Mouse (Mus musculus): Measurements from ENCODE around the gene Mepce. TPM values are rescaled to one million over a fixed set of nuclear protein-coding genes. Genes with fewer than 3 reads are reported as not detected.

Gene Mepce
- total RNA-seq, 2 experiments from 2014 or later, result 32.9 to 35.2 TPM

DNA sequence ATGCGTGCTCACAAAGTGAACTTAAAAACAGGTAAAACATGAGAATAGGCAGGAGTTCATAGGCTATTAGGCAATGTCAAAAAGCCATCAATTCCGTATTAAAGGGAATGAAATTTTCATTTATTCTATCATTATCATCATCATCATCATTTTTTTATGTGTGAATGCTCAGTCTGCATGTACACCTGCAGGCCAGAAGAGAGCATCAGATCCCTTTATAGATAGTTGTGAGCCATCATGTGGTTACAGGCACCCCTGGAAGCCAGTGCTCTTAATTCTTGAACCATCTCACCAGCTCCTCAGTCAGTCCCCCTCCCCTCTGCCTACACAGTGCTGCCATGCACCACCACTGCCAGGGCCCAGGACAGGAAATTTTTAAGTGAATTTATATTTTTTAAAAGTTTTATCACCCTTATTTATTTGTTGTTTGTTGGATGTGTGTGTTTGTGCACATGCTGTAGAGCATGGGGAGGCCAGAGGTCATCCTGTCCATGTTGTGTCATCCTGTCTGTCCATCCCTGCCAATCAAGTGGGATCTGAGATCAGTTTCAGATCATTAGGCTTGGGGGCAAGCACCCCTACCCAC lies 1.6 kb upstream of the Mepce start:
- intact Hi-C loops (cut with DNase I), result no loop called here
- DNase-seq, result no peak

DNA sequence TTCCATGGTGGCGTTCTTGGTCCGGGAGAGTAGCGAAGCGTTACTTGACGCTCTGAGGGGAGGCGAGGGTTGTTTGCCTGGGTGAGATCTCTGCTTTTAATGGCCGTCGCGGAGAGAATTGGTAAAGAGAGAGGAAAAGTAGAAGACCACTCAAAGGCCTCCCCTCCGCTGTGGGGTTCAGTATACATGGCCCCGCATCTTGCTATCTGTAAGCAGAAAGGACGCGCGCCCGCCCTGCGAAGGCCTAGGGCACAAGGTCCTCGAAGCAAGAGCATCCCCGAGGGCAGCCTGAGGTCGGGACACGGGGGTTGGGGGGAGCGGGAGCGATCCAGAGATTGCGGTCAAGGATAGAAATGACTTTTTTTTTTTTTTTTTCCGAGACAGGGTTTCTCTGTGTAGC lies 716 bp upstream of the Mepce start:
- peak; percentile 22 for DNase-seq
- intact Hi-C loops (cut with DNase I), result no loop called here

DNA sequence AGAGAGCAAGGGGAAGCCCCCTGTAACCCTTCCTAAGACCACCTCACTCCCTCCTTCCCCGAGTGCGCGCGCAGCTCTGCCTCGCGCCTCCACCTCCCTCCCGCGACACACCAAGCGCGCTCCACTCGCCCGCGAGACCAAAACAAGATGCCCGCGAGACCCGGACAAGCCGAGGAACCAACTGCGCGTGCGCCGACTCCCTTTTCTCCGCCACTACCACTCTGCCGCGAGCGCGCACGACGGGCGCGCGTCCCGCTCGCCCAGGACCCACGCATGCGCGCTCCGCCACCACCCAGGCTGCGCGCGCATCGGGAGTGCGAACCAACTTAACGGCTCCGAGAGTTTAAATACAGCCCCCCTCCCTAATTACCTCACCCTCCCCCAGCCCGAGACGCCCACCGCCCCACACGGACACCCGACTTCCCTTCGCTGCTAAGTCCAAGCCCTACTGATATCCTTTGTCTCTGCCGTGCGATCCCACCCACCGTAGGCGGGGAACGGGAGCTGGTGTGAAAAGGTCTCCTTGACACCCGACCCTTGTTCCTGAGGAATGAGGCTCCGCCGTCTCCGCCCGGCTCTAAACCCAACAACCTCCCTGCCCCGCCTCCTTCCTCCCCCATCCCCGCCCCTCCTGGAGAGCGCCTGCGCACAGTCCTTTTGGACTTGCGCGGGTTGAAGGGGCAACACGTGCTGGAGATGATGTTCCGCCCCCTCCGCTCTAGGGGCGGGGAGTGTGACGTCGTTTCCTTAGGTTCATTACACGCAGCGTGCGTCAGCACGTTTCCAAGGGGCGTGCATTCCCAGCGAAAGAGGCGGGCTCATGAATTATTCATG lies 1.1 kb downstream of the Mepce start:
- peak; percentile 100 for DNase-seq
- intact Hi-C loops (cut with DNase I), result no loop called here

DNA sequence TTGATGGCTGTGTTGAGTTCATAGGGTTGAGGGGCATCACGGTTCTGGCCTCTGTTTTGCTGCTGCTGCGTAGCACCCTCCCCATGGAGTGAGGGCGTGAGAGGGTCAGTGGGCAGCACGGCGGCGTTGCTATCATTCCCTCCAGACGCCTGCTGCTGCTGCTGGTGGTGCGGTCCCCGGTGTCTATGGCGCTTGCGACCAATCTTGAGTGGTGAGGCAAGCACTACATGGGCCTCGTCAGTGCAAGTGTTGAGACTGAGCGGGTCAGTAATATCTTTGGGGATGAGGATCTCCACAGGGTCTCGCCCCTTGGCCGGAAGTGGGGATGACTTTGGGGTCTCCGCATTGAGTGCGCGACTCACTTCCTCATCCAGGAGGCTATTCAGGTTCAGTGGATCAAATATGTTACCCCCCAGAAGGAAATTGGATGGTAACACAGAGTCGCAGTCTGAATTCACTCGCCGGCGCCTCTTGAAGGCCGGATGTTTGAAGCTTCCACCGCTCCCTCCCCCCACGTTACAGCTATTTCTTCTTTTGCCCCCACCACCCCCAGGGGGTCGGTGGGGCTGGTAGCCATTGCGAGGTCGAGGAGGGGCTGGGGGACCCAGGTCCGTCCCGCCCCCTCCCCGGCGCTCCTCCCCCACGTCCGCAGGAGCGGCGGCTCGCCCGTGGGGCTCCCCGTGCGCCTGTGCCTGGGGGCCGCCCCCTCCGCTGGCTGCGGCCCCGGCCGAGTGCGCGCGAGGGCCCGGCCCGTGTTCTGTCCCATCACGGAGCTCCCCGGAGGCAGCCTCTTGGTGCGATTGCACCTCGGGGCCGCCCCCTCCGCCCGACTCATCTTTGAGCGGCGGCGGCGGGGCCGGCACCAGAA lies 2.1 kb downstream of the Mepce start:
- intact Hi-C loops (cut with DNase I), result no loop called here
- DNase-seq, result no peak

DNA sequence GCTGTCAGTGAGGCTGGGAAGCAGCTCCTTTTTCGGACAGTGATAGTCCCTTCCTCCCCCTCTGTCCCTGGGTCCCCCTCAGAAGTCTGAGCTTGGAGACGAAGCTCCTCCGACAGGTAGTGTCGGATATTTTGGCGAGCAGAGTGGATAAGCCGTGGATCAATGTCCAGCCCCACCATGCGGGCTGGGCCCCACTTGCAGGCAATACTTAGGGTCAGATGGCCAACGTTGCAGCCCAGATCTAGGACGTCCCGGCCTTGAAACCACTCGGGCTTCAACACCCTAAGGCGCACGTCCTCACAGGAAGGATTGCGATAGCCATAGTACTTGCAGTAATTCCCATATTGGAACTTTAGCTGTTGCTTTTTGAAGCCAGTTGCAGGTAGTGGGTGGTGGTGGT lies 2.9 kb downstream of the Mepce start:
- intact Hi-C loops (cut with DNase I), result no loop called here
- DNase-seq, result no peak

DNA sequence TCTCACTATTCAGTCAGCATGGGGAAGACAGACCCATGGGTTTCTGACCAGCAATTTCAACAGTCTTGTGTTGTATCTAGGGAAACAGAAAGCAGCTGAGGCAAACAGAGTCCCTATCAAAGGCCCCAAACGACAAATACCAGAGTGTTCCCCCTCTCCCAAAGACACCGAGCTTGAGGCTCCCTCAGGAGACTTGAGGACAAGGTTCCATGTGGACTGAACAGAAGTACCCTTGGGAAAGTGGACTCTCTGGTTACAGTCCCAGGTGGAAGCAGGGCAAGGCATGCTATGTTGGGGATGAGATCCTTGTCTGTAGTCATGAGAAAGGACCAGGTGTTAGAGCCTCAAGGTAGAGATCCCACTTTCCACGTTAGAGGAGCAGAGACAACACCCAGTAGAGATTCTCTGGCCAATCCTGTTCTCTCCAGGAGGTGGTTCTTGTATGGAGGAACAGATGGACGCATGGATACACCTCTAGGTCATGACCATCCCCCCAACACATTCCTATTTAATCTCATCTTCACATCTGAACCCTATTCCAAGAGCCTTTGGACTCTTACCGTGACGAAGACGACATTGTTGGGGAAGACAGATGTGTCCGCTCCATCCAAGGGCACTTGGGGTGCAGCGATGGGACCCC lies 3.4 kb downstream of the Mepce start:
- intact Hi-C loops (cut with DNase I), result no loop called here

DNA sequence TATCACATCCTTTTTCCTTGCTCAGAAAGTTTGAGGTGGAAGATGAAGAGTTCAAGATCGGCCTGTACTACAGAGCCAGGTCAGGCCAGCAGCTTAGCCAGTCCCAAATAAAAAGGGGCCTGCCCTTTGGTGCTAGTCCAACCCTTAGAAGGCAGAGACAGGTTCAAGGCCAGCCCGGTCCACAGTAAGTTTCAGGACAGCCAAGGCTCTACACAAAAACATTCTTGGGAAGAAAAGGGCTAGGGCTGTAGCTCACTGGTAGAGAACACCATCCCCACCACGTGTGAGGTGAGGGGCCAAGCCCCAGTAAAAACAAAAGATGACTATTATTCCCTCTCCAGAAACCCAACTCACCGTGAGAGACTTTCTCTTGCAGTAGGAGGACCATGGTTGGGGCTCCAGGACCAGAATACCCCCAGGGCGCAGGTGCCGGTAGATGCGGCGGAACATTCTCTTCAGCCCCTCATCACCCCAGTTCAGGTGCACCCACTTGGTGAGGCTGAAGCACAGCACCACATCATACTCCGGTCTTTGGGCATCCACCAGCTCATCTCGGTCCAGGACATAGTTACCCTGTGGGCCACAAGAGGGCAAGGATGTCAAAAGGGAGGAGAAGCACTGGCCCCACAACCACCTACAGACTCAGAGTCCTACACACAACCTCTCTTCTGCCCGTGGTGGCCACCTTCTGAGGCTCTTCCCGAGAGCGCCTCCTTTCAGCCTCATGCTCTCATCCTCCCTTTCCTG lies 4.5 kb downstream of the Mepce start:
- no peak for DNase-seq
- intact Hi-C loops (cut with DNase I), result no loop called here

More for the DNA sequence above, 3.4 kb downstream of the Mepce start:
- no peak for DNase-seq

DNA sequence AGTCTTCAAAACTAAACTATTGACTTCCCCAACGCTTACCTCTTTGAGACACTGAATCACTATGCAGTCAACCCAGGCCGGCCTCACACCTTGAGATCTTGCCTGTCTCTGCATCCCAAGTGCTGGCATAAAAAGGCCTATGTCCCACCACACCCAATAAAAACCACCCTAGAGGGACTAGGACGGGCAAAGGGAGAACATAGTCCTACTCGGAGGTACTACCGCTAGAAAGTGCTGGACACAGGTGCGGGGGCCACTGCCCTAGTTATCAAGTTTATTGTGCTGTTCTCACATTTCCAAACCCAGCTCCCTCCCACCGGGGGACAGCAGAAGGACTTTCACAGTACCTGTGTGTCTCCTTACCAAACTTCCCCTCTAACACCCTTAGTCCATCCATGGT lies 5.8 kb downstream of the Mepce start:
- intact Hi-C loops (cut with DNase I), result no loop called here
- DNase-seq, result no peak

DNA sequence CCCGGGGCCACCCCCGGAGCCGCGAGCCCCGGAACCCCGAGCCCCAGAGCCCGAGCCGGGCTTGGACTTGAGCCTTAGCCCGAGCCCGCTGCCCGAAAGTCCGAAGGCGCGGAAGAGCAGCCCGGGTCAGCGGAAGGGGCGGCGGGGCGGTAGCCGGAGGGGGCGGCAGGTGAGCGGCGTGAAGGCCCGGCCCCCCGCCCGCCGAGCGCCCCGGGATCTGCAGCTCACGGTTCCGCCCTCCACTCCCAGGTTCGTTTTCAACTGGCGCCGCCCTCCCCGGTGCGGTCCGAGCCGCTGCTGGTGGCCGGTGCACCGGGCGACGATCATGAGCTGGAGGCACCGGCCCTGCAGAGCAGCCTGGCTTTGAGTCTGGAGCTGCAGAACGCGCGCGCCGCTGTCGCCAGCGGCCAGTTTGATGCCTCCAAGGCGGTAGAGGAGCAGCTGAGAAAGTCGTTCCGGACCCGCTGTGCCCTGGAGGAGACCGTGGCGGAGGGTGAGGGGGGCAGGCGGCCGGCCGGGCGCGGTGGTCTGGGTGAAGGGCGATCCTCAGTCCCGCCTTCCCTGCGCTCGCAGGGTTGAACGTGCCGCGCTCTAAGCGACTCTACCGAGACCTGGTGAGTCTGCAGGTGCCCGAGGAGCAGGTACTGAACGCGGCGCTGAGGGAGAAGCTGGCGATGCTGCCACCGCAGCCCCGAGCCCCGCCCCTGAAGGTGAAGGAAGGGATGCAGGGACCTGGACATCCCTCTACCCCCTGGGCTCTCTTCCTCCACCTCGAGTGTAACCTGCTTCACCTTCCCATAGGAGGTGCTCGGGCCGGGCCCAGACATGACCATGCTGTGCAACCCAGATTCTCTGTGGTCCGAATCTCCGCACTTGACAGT lies 8.2 kb downstream of the Mepce start:
- intact Hi-C loops (cut with DNase I), result no loop called here
- DNase-seq, result peak; percentile 27

DNA sequence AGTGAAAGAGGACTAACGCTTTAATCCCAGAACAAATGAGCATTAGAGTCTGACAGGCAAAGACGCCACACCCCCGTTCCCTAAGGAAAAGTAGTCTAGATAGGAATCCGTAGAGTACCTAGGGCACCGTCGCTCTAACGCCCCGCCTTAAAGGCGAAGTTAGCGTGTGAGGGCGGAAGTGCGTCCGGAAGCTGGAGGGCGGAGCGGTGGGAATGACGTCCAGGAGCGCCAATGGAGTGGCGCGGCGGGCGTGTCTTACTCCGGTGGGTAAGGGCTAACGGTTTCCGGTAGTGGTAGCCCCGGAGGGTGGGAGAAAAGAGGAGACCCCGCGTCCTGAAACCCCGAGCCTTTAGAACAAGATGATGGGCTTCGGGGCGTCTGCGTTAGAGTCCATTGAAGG lies 8.8 kb downstream of the Mepce start, which contains the start of gene Ppp1r35:
Ppp1r35 (plus strand) TSS at position 215 of the 400 bp plus-strand sequence.
- intact Hi-C loops (cut with DNase I), result no loop called here
- DNase-seq, result peak; percentile 97

DNA sequence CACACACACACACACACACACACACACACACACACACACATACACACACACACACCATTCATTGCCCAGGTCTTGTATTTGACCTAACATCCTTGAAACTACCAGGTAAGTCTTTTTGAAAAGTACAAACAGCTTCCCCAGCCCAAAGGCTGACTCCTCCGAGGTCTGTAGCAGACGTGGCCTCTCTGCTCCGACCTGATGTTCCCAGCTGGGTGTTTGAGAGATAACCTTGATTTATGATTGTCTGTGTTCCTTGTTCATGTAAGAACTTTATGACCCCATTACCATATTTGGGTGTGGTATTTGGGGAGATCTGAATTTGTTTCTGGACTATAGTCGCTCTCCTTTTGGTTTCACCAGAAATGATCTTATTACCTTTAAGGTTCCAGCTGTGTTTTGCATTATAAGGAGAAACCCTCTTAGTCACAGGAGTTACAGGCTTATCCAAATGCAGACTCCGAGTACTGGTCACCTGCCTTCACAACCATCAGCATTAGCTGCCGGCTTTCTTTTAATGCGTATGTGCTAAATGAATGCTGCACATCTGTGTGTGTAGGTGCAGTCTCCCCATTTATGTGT lies 10.1 kb downstream of the Mepce start:
- no peak for DNase-seq

DNA sequence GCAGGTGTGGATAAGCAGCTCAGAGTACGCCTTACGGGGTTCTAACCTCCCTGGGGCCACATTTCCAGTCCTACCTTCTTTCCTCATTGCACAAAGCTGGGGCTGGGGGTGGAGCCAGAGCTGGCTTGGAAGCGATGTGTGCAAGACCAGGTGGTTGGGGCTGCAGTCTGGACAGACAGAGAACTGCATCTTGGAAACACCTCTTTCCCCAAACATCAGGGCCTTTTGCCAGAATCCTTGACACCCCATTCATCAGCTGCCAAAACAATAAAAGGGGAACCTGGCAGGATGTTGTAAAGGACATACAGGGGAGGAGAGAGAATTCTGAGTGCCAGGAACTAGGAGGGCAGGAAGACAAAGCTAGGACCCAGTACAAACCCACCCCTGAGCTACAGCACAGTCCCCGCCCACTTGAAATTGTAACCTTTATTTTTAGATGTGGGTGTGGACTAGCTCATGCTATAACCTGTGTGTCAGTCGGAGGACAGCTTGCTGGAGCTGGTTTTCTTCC lies 11.0 kb downstream of the Mepce start:
- intact Hi-C loops (cut with DNase I), result no loop called here
- DNase-seq, result no peak

More for the DNA sequence above, 10.1 kb downstream of the Mepce start:
- intact Hi-C loops (cut with DNase I), result no loop called here

DNA sequence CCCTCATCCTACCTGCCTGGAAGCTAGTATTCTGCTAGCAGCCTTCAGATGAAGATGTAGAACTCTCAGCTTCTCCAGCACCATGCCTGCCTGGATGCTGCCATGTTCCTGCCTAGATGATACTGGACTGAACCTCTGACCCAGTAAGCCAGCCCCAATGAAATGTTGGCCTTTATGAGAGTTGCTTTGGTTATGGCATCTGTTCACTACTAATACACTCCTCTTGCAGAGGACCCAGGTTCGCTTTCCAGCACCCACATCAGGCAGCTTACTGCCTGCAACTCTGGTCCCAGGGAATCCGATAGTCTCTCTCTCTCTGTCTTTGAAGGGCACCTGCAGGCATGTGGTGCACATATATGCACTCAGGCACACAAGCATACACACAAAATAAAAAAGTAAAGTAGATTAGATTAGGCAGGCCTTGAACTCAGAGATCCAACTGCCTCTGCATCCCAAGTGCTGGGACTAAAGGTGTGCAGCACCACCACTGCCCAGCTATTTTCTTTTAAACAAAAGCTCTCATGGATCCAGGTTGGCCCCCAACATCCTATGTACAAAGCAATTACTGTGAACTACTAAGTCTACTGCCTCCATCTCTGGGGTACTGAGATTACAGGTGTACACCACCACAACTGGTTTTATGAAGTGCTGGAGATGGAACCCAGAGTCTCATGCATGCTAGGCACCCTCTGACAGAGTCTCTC lies 11.7 kb downstream of the Mepce start:
- intact Hi-C loops (cut with DNase I), result no loop called here
- DNase-seq, result no peak

DNA sequence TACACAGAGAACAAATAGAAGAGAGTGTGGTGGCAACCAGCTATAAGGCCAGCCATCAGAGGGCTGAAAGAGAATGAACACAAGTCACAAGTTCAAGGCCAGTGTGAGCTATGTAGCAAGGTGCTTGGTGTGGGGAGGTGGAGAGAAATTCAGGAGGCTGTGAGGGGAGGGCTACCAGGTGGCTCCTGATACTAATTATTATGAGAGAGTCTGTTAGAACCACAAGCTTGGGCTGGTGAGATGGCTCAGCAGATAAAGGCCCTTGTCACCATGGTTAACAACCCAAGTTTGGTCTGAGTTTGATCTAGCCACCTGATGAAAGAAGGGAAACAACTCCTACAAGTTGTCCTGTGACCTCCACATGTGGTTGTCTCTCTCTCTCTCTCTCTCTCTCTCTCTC lies 14.7 kb downstream of the Mepce start:
- DNase-seq, result no peak
- intact Hi-C loops (cut with DNase I), result no loop called here

DNA sequence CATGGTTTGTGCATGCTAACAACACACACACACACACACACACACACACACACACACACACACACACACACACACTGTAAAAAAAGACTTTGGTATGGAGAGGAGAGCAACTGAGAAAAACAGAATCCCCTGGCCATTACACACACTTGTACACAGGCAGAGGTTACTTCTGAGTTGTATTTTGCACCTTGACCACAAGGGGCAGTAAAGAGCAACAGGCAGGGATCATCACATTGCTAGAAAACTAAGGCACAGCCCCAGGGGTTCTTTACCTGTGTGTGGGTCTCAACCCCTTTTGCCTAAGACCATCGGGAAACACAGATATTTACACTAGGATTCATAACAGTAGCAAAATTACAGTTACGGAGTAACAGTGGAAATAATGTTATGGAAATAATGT lies 16.7 kb downstream of the Mepce start:
- intact Hi-C loops (cut with DNase I), result no loop called here
- DNase-seq, result no peak

DNA sequence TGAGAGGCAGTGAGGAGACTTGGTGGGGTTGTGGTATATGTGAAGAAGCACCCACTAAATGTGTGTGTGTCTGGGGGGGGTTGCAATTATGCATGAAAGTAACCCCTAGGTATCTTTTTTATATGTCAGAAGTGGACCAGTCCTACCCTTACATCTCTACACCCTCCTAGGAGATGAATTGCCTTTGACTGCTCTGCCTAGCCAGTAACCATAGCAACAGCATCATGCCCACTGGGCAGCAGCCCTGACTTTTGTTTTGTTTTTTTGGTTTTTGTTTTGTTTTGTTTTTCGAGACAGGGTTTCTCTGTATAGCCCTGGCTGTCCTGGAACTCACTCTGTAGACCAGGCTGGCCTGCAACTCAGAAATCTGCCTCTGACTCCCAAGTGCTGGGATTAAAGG lies 19.0 kb downstream of the Mepce start:
- intact Hi-C loops (cut with DNase I), result no loop called here

DNA sequence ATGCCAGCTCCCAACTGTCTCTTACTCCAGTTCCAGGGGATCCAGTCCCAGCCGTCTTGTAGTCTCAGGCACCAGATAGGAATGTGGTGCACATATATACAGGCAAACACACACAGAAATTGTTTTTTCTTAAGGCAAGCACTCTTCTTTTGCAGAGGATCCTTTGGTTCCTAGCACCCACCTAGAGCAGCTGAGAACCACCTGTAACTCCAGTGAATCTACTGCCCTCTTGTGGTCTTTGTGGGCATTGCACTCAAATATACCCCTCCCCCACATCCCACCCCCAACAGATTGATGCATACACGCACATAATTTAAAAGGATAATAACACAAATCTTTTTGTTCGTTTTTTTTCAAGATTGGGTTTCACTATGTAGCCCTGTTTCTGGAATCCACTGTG lies 21.2 kb downstream of the Mepce start:
- intact Hi-C loops (cut with DNase I), result no loop called here
- no peak for DNase-seq

More for the DNA sequence above, 19.0 kb downstream of the Mepce start:
- DNase-seq, result no peak

Data from left cerebral cortex, postnatal 4 days (tissue).